Mouse (Mus musculus) cerebellum, adult 9-11 months (tissue): ENCODE data around the gene Tent5a.
A peak's percentile ranks its signal among the peaks of the same experiment; 100 is the strongest.

Experiments used
- DNase-seq: peaks from one replicate; pipeline ENCODE4 v3.0.0; 2022

Gene Tent5a

GRCm38 (mm10) chr9:85327242-85328211 lies at the start of gene Tent5a:
Gene Tent5a (minus strand): TSS chr9:85327348.
- peak; percentile 11 for DNase-seq

GRCm38 (mm10) chr9:85376643-85377307 lies 49.6 kb upstream of the Tent5a start:
- DNase-seq: no peak

GRCm38 (mm10) chr9:85375152-85375551 lies 48.0 kb upstream of the Tent5a start:
- DNase-seq: no peak

- DNase-seq: no peak
Measured at GRCm38 (mm10) chr9:85372034-85372433, 44.9 kb upstream of the Tent5a start.

GRCm38 (mm10) chr9:85369512-85369911 lies 42.4 kb upstream of the Tent5a start:
- no peak for DNase-seq

- DNase-seq: no peak
Measured at GRCm38 (mm10) chr9:85357154-85357860, 30.2 kb upstream of the Tent5a start.

- no peak for DNase-seq
Measured at GRCm38 (mm10) chr9:85355559-85355958, 28.4 kb upstream of the Tent5a start.

GRCm38 (mm10) chr9:85347823-85348523 lies 20.8 kb upstream of the Tent5a start:
- DNase-seq: no peak

GRCm38 (mm10) chr9:85342892-85343785 lies 16.0 kb upstream of the Tent5a start:
- DNase-seq: no peak

- DNase-seq: no peak
Measured at GRCm38 (mm10) chr9:85340303-85340702, 13.2 kb upstream of the Tent5a start.

GRCm38 (mm10) chr9:85336046-85336445 lies 8.9 kb upstream of the Tent5a start:
- no peak for DNase-seq

GRCm38 (mm10) chr9:85331521-85331920 lies 4.4 kb upstream of the Tent5a start:
- DNase-seq: no peak

GRCm38 (mm10) chr9:85328259-85328658 lies 1.1 kb upstream of the Tent5a start:
- peak; percentile 17 for DNase-seq

- no peak for DNase-seq
Measured at GRCm38 (mm10) chr9:85326292-85327241, 581 bp downstream of the Tent5a start.

- DNase-seq: no peak
Measured at GRCm38 (mm10) chr9:85325201-85325868, 1.8 kb downstream of the Tent5a start.

- DNase-seq: no peak
Measured at GRCm38 (mm10) chr9:85324158-85324875, 2.8 kb downstream of the Tent5a start.

GRCm38 (mm10) chr9:85320167-85320951 lies 6.8 kb downstream of the Tent5a start:
- DNase-seq: no peak

GRCm38 (mm10) chr9:85316122-85316521 lies 11.0 kb downstream of the Tent5a start:
- DNase-seq: no peak
